Mouse (Mus musculus): ENCODE measurements around the gene P2ry2. TPM values are rescaled to one million over a fixed set of nuclear protein-coding genes. Genes with fewer than 3 reads are reported as not detected.

P2ry2 gene
- polyA plus RNA-seq, 1 experiment: not detected

DNA sequence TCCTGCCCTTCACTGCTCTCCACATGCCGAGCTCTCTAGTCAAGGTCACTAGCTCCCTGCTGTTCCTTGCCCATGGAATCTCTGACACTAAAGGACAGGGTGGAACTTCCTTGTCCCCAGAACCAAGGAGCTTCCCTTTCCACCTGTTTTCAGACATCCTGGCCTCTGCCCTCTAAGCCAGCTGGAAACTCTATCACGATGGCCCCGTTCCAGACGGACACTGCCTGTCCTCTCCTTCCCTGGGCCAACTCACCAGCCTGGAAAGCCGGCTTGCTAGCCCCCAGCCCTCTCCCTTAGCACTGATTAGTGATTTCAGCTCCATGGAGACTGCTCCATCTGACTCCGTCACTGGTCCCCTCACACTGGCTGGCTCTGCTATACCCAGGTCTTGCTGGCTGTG, 10.4 kb downstream of the P2ry2 start:
- TF ChIP-seq GATA1 (IDR thresholded peaks at IDR 0.05; ENCODE audit: low read length): no peak

DNA sequence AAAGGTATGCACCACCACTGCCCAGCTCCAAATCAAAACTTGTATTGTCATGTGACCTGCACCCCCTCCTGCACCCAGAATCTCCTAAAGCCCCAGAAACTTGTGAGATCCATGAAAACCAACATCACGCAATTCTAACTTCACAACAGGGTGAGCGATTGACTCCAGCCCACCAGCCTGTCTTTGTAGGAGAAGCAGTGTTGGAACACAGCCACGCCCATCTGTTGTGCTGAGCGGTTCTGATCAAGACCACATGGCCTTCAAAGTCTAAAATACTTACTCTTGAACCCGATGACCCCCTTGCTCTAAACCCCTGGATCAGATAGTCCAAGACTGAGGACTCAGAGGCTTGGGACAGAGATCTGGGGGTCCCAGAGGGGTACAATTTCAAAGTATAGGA, 13.0 kb downstream of the P2ry2 start:
- no peak for TF ChIP-seq GATA1 (IDR thresholded peaks at IDR 0.05; ENCODE audit: low read length)

DNA sequence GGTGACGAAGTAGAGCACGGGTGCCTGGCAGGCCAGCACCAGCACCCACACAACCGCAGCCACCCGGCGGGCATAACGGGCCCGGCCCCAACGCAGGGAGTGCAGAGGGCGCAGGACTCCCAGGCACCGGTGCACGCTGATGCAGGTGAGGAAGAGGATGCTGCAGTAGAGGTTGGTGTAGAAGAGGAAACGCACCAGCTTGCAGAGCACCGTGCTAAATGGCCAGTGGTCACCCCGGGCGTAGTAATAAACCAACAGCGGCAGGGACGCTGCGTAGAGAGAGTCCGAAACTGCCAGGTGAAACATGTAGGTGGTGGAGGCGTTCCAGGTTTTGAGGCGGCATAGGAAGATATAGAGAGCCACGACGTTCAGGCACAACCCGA, 14.1 kb downstream of the P2ry2 start:
- TF ChIP-seq GATA1 (IDR thresholded peaks at IDR 0.05; ENCODE audit: low read length): no peak

DNA sequence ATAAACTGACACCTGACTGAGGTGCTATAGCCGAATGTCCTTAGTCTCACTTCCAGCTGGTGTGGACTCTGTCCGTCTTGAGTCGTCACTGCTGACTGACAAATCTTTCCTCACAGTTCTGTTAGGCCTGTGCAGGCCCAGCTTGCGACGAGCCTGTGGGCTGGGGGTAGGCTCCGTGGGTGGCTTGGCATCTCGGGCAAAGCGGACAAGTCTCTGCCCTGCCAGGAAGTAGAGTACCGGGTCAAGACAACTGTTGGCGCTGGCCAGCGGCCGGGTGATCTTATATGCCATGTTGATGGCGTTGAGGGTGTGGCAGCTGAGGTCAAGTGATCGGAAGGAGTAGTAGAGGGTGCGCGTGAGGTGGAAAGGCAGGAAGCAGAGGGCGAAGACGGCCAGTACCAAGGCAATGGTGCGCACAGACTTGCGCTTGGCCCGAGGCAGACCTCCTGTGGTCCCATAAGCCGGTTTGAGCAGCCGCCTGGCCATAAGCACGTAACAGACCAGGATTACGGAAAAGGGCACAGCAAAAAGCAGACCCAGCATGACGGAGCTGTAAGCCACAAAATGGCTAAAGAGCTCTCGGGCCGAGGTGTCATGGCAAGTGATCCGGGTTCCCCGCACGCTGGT, 14.6 kb downstream of the P2ry2 start:
- no peak for TF ChIP-seq GATA1 (IDR thresholded peaks at IDR 0.05; ENCODE audit: low read length)

DNA sequence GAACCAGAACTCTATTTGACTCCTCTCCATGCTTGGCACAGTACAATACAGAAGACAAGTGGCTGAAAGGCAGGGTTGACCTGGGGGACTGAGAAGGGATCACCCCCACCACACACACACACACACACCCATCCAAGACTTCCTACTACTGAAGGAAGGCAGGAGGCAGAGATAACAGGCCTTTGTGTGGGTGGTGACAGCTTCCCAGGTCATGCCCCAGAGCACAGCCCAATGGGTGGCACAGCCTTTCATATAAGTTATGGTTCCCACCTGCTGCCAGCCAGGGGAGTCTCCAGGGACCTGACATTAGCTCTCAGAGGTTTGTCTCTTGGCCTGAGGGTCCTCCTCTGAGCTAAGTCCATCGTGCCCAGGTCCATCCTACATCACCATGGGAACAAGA, 15.5 kb downstream of the P2ry2 start:
- TF ChIP-seq GATA1 (IDR thresholded peaks at IDR 0.05; ENCODE audit: low read length): no peak

DNA sequence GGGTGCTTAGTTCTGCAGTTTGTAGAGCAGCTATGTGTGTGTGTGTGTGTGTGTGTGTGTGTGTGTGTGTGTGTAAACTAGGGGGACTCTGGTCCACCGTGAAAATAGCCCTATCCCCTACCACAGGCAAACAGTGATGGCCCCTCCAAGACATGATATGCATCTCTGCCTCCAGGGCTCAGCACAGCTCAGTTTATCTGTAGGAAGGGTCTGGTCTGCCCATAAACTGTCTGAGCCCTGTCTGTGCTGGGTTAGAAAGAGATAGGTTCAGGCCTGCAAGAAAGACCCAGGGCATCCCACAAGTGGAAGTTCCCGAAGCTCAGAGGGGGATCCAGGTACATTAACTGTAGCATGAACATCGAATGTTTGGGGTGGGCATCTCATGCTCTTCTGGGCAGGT, 16.7 kb downstream of the P2ry2 start:
- no peak for TF ChIP-seq GATA1 (IDR thresholded peaks at IDR 0.05; ENCODE audit: low read length)

DNA sequence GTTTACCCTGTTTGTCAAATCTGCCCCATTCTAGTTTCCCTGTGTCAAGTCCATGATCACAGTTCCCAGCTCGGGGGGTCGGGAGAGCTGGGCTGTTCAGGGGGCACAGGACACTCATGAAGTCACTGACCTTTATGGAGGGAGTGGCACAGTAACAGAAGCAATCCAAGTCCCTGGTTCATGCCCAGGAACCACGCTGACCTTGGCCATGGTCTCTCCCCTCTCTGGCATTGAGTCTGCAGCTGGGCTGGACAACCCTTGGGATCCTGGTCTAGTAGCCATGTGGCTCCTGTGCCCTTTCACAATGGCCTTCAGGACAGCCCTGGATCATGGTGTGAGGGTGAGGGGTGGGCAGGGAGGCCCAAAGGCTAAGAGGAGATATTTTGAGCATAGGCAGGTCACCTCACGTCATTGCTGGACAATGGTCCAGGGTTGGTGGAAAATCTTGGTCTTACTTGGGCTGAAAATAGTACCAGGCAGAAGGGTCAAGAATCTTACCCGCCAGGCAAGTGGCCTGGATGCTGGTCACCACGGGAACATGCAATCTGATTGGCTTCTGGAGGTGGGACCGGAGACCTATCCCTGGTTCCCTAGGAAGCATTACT, 17.3 kb downstream of the P2ry2 start:
- TF ChIP-seq GATA1 (IDR thresholded peaks at IDR 0.05; ENCODE audit: low read length): no peak

DNA sequence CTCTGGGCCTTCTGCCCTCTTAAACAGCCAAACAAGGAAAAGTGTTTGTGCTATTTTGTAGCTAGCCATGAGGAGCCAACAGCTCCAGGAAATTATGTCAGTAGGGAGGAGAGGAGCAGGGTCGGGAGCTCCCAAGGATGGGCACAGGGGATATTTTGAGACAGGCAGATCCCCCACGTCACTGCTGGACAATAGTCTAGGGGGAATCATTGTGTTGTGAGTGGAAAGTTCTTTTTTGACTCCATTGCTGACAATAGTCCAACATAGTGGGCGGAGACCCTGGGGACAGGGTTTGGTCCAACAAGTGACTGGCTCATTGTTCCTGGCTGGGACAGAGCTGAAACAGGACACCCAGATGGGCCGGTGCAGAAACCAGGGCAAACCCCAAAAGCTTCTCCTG, 19.5 kb downstream of the P2ry2 start:
- TF ChIP-seq GATA1 (IDR thresholded peaks at IDR 0.05; ENCODE audit: low read length): no peak

DNA sequence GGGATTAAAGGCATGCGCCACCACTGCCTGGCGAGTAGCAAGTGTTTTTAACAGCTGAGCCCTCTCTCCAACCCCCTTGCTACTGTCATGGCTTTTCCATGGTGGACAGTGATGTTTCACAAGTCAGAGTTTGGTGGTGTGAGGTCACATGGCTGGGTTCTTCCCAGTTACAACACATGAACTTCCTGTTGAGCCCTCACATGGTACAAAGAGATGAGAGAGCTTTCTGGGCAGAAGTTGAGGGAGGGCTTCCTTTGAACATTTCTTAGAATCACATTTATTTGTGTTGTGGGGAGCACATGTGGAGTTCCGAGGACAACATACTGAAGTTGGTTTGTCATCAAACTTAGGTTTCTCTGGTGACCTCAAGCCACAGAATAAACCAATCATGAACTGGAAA, 20.7 kb downstream of the P2ry2 start:
- no peak for TF ChIP-seq GATA1 (IDR thresholded peaks at IDR 0.05; ENCODE audit: low read length)

DNA sequence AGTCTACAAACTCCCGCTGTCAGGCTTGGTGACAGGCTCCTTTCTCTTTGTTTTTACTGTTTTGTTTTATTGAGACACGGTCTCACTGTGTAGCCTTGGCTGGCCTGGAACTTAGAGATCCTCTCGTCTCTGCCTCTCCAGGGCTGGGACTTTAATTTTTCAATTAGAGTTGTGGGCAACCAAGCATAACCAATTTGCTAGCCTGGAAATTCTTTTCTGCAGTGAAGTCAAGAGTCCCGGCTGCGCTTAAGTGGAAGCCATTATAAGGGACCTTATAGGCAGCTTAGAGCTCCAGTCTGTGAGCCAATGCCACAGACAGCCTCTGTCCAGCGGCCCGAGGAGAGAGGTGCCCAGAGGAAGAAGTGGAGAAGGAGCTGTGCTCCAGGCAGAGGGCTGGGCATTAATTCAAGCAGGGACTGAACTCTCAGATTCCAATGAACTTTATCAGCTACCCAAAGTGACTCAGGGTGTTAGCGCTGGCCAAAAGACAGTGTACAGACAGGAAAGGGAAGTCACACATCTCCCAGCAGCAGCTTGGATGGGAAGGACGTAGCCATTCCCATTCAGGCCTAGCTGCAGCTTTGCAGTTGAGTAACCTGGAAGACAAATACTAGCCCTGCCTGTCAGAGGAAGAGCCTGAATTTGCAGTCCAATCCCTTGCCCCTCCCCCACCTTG, 21.9 kb downstream of the P2ry2 start:
- no peak for TF ChIP-seq GATA1 (IDR thresholded peaks at IDR 0.05; ENCODE audit: low read length)

DNA sequence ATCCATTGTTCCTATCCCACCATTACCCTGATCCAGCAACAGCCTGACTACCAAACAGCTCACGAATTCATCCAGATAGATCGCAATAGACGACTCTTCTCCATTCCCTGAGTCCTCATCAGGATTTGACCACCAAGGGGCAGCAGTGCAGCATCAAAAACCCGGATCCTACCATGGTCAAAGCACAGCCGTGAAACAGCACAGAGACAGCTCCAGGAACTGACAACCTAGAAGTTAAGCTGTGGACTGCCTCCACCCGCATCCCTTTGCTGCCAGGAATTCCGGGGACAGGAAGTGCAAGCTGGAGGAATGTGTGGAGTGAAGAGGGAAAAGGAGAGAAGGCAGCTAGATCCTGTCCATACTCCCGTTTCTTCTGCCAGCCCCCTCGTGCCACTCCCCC, 24.6 kb downstream of the P2ry2 start:
- no peak for TF ChIP-seq GATA1 (IDR thresholded peaks at IDR 0.05; ENCODE audit: low read length)

DNA sequence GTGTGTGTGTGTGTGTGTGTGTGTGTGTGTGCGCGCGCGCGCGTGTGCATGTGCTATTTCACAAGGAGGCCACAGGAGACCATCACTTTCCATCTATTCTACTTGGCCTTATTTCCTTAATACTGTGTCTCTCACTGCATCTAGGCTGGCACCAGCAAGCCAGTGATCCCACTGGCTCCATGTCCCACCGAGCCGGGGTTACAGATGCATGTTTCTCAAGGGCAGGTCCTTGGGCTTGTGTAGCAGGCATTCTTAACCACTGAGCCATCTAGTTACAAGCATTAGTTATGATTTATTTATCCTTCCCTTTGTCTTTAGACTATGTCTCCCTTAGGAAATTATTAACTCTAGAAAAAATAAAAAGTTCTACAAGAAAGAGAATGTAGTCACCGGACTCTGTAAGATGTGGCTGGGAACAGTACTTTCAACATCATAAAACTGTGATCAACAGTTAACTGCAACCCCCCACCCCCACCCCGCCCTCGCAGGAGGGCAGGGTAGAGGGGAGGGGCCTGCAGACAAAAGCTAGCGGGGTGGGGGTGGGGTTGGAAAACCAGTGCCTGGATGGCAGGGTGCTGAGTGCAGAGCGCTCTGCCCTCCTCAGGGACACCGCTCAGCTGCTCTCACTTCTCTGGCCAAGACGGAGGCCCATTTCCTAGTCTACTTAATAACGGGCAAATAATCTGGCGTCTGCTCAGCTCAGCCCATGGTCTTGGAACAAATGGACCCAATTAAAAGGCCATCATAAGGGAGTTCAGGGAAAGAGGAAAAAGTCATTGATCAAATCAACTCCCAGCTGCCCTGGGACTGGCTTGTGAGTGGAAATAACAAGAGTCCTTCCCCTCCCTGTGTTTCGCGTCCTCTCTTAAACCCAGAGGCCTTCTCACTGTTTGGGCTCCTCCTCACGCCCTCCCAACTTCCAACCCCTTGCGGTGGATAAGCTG, 27.9 kb downstream of the P2ry2 start:
- TF ChIP-seq GATA1 (IDR thresholded peaks at IDR 0.05; ENCODE audit: low read length): no peak

DNA sequence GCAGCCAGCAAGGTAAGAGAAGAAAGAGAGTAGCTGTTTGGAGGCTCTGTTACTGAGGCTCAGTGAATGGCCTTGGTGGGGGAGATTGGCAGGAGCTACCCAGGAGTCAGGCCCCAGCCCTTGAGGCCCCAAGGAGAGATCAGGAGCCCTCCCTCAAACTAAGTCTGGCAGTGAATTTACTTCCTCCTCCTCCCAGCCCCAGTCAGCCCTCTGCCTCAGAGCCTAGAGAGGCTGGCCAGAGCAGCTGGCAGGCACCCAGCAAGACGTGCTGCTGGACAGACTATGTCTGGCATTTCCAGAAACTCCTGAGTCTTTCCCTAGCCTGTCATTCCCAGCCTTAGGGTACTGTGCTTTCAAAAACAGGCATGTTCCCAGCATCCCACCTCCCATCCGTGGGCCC, 33.5 kb downstream of the P2ry2 start:
- no peak for TF ChIP-seq GATA1 (IDR thresholded peaks at IDR 0.05; ENCODE audit: low read length)

DNA sequence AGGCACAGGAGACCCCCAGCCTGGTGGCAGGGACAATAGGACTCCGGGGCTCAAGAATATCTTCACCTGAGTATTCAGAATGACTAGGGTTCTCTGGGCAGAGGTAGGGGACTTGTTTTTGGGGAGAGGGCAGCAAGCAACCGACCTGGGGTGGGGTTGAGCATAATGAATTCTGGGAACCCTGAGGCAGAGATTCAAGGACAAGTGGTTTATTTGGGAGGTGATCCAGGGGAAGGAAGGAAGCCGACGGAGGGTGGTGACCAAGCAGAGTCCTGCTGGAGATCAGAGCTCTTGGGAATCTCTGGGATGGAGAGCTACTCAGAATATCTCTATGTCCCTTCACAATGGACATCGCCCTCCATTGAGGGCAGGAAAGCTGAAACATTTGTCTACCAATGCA, 34.5 kb downstream of the P2ry2 start:
- TF ChIP-seq GATA1 (IDR thresholded peaks at IDR 0.05; ENCODE audit: low read length): no peak

DNA sequence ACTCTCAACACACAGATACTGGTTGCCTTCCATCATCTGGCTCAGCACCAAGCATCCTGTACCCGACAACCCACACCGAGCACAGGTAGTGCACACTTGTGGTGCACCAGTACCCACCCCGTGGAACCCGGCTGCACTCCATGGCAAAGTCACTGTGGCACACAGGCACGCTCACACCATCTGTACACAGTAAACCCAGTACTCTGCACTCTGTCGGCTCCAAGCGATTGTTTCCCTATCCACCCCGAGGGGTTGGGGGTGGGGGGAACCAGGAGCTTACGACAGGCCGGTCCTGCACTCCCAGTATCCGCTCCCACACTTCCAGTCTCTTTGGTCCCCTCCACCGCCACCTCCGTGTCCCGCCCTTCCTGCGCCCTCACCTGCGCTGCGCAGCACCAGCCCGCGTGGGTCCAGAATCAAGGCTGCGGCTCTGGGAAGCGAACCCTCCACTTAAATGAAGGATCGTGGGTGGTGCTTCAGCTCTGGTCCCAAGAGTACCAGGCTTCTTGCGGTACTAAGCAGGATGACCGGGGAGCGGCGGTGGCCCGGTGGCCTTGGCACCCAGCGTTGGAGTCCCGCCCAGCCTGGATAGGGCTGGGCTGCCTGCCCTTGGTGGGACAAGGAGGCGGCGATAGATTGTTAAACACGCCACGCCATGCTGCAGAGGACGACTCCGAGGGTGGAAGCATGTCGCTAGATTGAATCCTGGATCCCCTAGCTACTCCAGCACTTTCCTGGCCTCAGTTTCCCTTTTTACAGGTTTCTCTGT, 38.3 kb downstream of the P2ry2 start, which contains the start of gene P2ry6:
Gene P2ry6 (minus strand): TSS at position 515 of the 769 bp plus-strand sequence.
- no peak for TF ChIP-seq GATA1 (IDR thresholded peaks at IDR 0.05; ENCODE audit: low read length)

Measured in G1E-ER4 (cell line).